Mouse (Mus musculus) small intestine, adult 10 weeks (tissue): Measurements from ENCODE around the gene Cltrn. TPM values are rescaled to one million over a fixed set of nuclear protein-coding genes. Genes with fewer than 3 reads are reported as not detected.

Source experiments
- polyA plus RNA-seq: library from polyadenylated mRNA; stranded (reverse); fragments of 350-450 nt; fragmentation: Illumina TruSeq; extraction: RNeasy Lipid Tissue Mini Kit (QIAGEN cat#74804); gene quantifications from one replicate; pipeline ENCODE4 v1.2.3, GENCODE M21; 2014; ENCODE audit warnings: low replicate concordance

The Cltrn gene
- polyA plus RNA-seq: 3.2 TPM

DNA sequence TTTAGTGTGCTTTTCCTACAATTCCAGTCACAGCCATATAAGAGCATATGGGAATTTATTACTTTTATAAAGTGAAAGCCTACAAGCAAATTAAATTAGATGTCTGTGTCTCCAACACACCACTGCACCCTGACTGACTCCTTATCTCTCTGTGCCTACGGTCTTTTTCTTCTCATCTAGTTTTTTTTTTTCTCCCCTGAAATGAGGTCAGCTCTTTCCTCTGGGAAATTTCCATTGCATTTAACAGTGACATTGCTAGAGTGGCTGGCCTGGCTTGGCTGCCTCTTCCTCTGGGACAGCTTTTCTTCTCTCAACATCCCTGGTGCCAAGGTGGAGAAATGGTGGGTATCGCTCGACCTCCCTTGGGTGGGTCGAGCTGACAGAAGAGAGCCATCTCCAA, at the start of gene Cltrn:
Gene Cltrn (plus strand): TSS at position 249 of the 400 bp plus-strand sequence.

GRCm38 (mm10) chrX:164076040-164076775, 12.4 kb upstream of the Cltrn start, which contains the start of gene Siah1b:
TSS of gene Siah1b (minus strand) at chrX:164076493.

DNA sequence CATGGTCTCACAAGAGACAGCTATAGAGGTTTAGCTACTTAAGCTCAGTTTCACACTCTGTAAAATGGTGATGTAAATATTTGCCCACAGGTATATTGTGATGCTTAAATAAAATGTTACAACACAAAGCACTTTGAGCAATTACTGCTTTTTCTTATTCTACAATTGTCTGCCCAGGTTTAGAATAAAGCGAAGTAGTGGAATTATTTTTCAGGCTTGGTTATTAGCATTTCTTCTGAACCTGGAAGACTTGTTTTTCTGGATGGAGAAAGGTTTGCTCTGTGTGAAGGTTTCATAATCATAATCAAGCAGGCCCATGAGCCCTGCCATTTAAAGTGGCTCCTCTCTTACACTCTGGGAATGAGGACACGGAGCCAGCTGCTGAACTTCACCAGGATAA, 50.4 kb downstream of the Cltrn start, which contains the start of gene Ace2:
Gene Ace2 (plus strand): TSS at position 301 of the 400 bp plus-strand sequence.

Other genes with a start within 250 kb of the Cltrn start
- gene Ap1s2, start 179.8 kb upstream of the Cltrn start, polyA plus RNA-seq: 46.1 TPM
- gene Zrsr2, start 130.2 kb upstream of the Cltrn start, polyA plus RNA-seq: 49.9 TPM
- gene Car5b, start 60.8 kb upstream of the Cltrn start, polyA plus RNA-seq: 3.5 TPM
- 8.0 TPM for gene Siah1b, start 12.3 kb upstream of the Cltrn start, polyA plus RNA-seq
- 1,788 TPM for gene Ace2, start 50.5 kb downstream of the Cltrn start, polyA plus RNA-seq
- 6.7 TPM for gene Bmx, start 169.4 kb downstream of the Cltrn start, polyA plus RNA-seq
- 4.8 TPM for gene Pir, start 180.5 kb downstream of the Cltrn start, polyA plus RNA-seq